Mouse (Mus musculus): ENCODE results near the gene Gm16253. TPM values are rescaled to one million over a fixed set of nuclear protein-coding genes. Genes with fewer than 3 reads are reported as not detected.
A peak's percentile ranks its signal among the peaks of the same experiment; 100 is the strongest.
"Not testable (repeated sequence)": the region's sequence is repeated elsewhere in the genome, so short reads cannot be mapped to it uniquely, and the experiment has no call there.

Gene Gm16253
- polyA plus RNA-seq, 3 experiments from 2014 or later: 2.1 TPM; not detected in 2

GRCm38 (mm10) chr3:96599069-96599393 lies 22.2 kb downstream of the Gm16253 start:
- ATAC-seq: no peak

GRCm38 (mm10) chr3:96599411-96599810 lies 22.6 kb downstream of the Gm16253 start:
- ATAC-seq: no peak

- ATAC-seq: peak; percentile 92
These were observed 24.0 kb downstream of the Gm16253 start, which contains the start of gene Lix1l for GRCm38 (mm10) chr3:96600639-96601250. TSS of gene Lix1l (plus strand) at chr3:96601149.

- peak; percentile 5 for ATAC-seq
These were observed 24.5 kb downstream of the Gm16253 start for GRCm38 (mm10) chr3:96601251-96601787.

GRCm38 (mm10) chr3:96601941-96602703 lies 25.3 kb downstream of the Gm16253 start:
- no peak for ATAC-seq

GRCm38 (mm10) chr3:96602704-96603084 lies 25.9 kb downstream of the Gm16253 start:
- ATAC-seq: no peak

- ATAC-seq: no peak
These were observed 26.5 kb downstream of the Gm16253 start for GRCm38 (mm10) chr3:96603311-96603710.

GRCm38 (mm10) chr3:96606007-96606406 lies 29.2 kb downstream of the Gm16253 start:
- ATAC-seq: not testable (repeated sequence)

GRCm38 (mm10) chr3:96606618-96607017 lies 29.8 kb downstream of the Gm16253 start:
- no peak for ATAC-seq

- ATAC-seq: no peak
These were observed 41.2 kb downstream of the Gm16253 start for GRCm38 (mm10) chr3:96617941-96618340.

GRCm38 (mm10) chr3:96623201-96623600 lies 46.4 kb downstream of the Gm16253 start:
- ATAC-seq: no peak

GRCm38 (mm10) chr3:96629729-96630600 lies 53.2 kb downstream of the Gm16253 start, which contains the start of gene Rbm8a:
TSS of gene Rbm8a (plus strand) at chr3:96629933.
- peak; percentile 98 for ATAC-seq

Other genes starting within 250 kb of the Gm16253 start
- gene BC107364, start 124.7 kb upstream of the Gm16253 start, polyA plus RNA-seq (2017; shearing (Covaris generic)): not detected
- not detected for gene Hfe2, start 51.8 kb upstream of the Gm16253 start, polyA plus RNA-seq (2017; shearing (Covaris generic))
- 100 to 1,000 TPM; 160 to 366 (median 354) TPM for gene Txnip, start 19.0 kb upstream of the Gm16253 start, polyA plus RNA-seq (2017; shearing (Covaris generic))
- 10 to 100 TPM; 26.9 to 48.9 (median 33.8) TPM for gene Polr3gl, start 17.2 kb downstream of the Gm16253 start, polyA plus RNA-seq (2017; shearing (Covaris generic))
- gene Ankrd34a, start 19.7 kb downstream of the Gm16253 start, polyA plus RNA-seq (2017; shearing (Covaris generic)): under 1 TPM in 1 of 3 experiments, not detected in 2; 0.17 TPM
- gene Lix1l, start 24.2 kb downstream of the Gm16253 start, polyA plus RNA-seq (2017; shearing (Covaris generic)): under 1 TPM; 0.34 to 0.61 (median 0.43) TPM
- gene Rbm8a, start 52.9 kb downstream of the Gm16253 start, polyA plus RNA-seq (2017; shearing (Covaris generic)): 100 to 1,000 TPM; 102 to 149 (median 134) TPM
- 10 to 100 TPM; 45.8 to 63.4 (median 54.9) TPM for gene Pex11b, start 58.4 kb downstream of the Gm16253 start, polyA plus RNA-seq (2017; shearing (Covaris generic))
- gene Gm42957, start 58.5 kb downstream of the Gm16253 start, polyA plus RNA-seq (2017; shearing (Covaris generic)): under 1 TPM in 1 of 3 experiments, not detected in 2; 0.10 TPM
- gene Itga10, start 68.6 kb downstream of the Gm16253 start, polyA plus RNA-seq (2017; shearing (Covaris generic)): not detected
- gene Ankrd35, start 93.1 kb downstream of the Gm16253 start, polyA plus RNA-seq (2017; shearing (Covaris generic)): under 1 TPM in 2 of 3 experiments, not detected in 1; 0.53 to 0.97 TPM
- gene Pias3, start 119.4 kb downstream of the Gm16253 start, polyA plus RNA-seq (2017; shearing (Covaris generic)): 10 to 100 TPM; 34.3 to 65.5 (median 46.6) TPM
- 1 to 10 TPM in 2 of 3 experiments, under 1 TPM in 1; 0.86 to 2.5 (median 1.3) TPM for gene Nudt17, start 131.6 kb downstream of the Gm16253 start, polyA plus RNA-seq (2017; shearing (Covaris generic))
- gene Polr3c, start 150.6 kb downstream of the Gm16253 start, polyA plus RNA-seq (2017; shearing (Covaris generic)): 10 to 100 TPM; 61.8 to 74.4 (median 63.7) TPM
- 10 to 100 TPM; 44.6 to 73.7 (median 47.3) TPM for gene Rnf115, start 150.7 kb downstream of the Gm16253 start, polyA plus RNA-seq (2017; shearing (Covaris generic))

All from inflammation-experienced regulatory T-cells, adult 6 months (primary cell).